Mouse (Mus musculus): ENCODE results near the gene Vmo1. TPM values are rescaled to one million over a fixed set of nuclear protein-coding genes. Genes with fewer than 3 reads are reported as not detected.
"Not testable (repeated sequence)": the region's sequence is repeated elsewhere in the genome, so short reads cannot be mapped to it uniquely, and the experiment has no call there.

Vmo1 gene
- polyA plus RNA-seq, 1 experiment = 0.30 TPM

GRCm38 (mm10) chr11:70499566-70500475 is 14.6 kb downstream of the Vmo1 start:
- TF ChIP-seq POLR2A (IDR thresholded peaks at IDR 0.05; ENCODE audit: control insufficient read depth, low read depth, low read length) = no peak
- no peak for TF ChIP-seq CTCF (IDR thresholded peaks at IDR 0.05; ENCODE audit: control insufficient read depth, insufficient read depth, insufficient replicate concordance, low read depth, low read length)
- H3K4me3 ChIP-seq (ENCODE audit: control insufficient read depth, low read depth, low read length) = no peak overlapping the region
- no peaks in the 10 kb centered on the region for H3K36me3 ChIP-seq (ENCODE audit: control insufficient read depth, insufficient read depth, low read length)
- no peak overlapping the region for H3K27ac ChIP-seq (ENCODE audit: control insufficient read depth, insufficient read depth, low read depth, low read length)
- no peaks in the 10 kb centered on the region; the same call in 1 of the 2 replicates for H3K4me1 ChIP-seq (ENCODE audit: control insufficient read depth, insufficient read depth, low read length)
- no peaks in the 10 kb centered on the region for H3K27me3 ChIP-seq (ENCODE audit: control insufficient read depth, insufficient read depth, low read length)

- Histone ChIP-seq H3K4me3 (ENCODE audit: control insufficient read depth, low read depth, low read length) (no peak overlapping the region), H3K27ac (ENCODE audit: control insufficient read depth, insufficient read depth, low read depth, low read length) (peak overlapping the region; percentile 68), H3K36me3 (ENCODE audit: control insufficient read depth, insufficient read depth, low read length) (no peaks in the 10 kb centered on the region), H3K27me3 (ENCODE audit: control insufficient read depth, insufficient read depth, low read length) (no peaks in the 10 kb centered on the region), H3K4me1 (ENCODE audit: control insufficient read depth, insufficient read depth, low read length) (no peaks in the 10 kb centered on the region)
- no peak for TF ChIP-seq CTCF (IDR thresholded peaks at IDR 0.05; ENCODE audit: control insufficient read depth, insufficient read depth, insufficient replicate concordance, low read depth, low read length)
- TF ChIP-seq POLR2A (IDR thresholded peaks at IDR 0.05; ENCODE audit: control insufficient read depth, low read depth, low read length) = no peak
Measured at GRCm38 (mm10) chr11:70489684-70490083, 24.7 kb downstream of the Vmo1 start.

- Histone ChIP-seq H3K36me3 (ENCODE audit: control insufficient read depth, insufficient read depth, low read length) (no peaks in the 10 kb centered on the region), H3K4me1 (ENCODE audit: control insufficient read depth, insufficient read depth, low read length) (no peaks in the 10 kb centered on the region), H3K27me3 (ENCODE audit: control insufficient read depth, insufficient read depth, low read length) (no peaks in the 10 kb centered on the region), H3K27ac (ENCODE audit: control insufficient read depth, insufficient read depth, low read depth, low read length) (peak overlapping the region; percentile 68), H3K4me3 (ENCODE audit: control insufficient read depth, low read depth, low read length) (no peak overlapping the region)
- TF ChIP-seq CTCF (IDR thresholded peaks at IDR 0.05; ENCODE audit: control insufficient read depth, insufficient read depth, insufficient replicate concordance, low read depth, low read length) (no peak), POLR2A (IDR thresholded peaks at IDR 0.05; ENCODE audit: control insufficient read depth, low read depth, low read length) (no peak)
Measured at GRCm38 (mm10) chr11:70489138-70489537, 25.3 kb downstream of the Vmo1 start.

GRCm38 (mm10) chr11:70487816-70488215 is 26.6 kb downstream of the Vmo1 start:
- TF ChIP-seq CTCF (IDR thresholded peaks at IDR 0.05; ENCODE audit: control insufficient read depth, insufficient read depth, insufficient replicate concordance, low read depth, low read length) = no peak
- no peak for TF ChIP-seq POLR2A (IDR thresholded peaks at IDR 0.05; ENCODE audit: control insufficient read depth, low read depth, low read length)
- H3K27me3 ChIP-seq (ENCODE audit: control insufficient read depth, insufficient read depth, low read length) = no peaks in the 10 kb centered on the region
- no peaks in the 10 kb centered on the region for H3K36me3 ChIP-seq (ENCODE audit: control insufficient read depth, insufficient read depth, low read length)
- H3K27ac ChIP-seq (ENCODE audit: control insufficient read depth, insufficient read depth, low read depth, low read length) = no peak overlapping the region
- no peaks in the 10 kb centered on the region for H3K4me1 ChIP-seq (ENCODE audit: control insufficient read depth, insufficient read depth, low read length)
- H3K4me3 ChIP-seq (ENCODE audit: control insufficient read depth, low read depth, low read length) = no peak overlapping the region

- no peaks in the 10 kb centered on the region for H3K36me3 ChIP-seq (ENCODE audit: control insufficient read depth, insufficient read depth, low read length)
- H3K27me3 ChIP-seq (ENCODE audit: control insufficient read depth, insufficient read depth, low read length) = no peaks in the 10 kb centered on the region
- H3K4me1 ChIP-seq (ENCODE audit: control insufficient read depth, insufficient read depth, low read length) = no peaks in the 10 kb centered on the region
- no peak overlapping the region for H3K4me3 ChIP-seq (ENCODE audit: control insufficient read depth, low read depth, low read length)
- TF ChIP-seq POLR2A (IDR thresholded peaks at IDR 0.05; ENCODE audit: control insufficient read depth, low read depth, low read length) = no peak
- no peak for TF ChIP-seq CTCF (IDR thresholded peaks at IDR 0.05; ENCODE audit: control insufficient read depth, insufficient read depth, insufficient replicate concordance, low read depth, low read length)
- no peak overlapping the region for H3K27ac ChIP-seq (ENCODE audit: control insufficient read depth, insufficient read depth, low read depth, low read length)
Measured at GRCm38 (mm10) chr11:70485498-70485897, 28.9 kb downstream of the Vmo1 start.

GRCm38 (mm10) chr11:70474872-70475534 is 39.4 kb downstream of the Vmo1 start:
- Histone ChIP-seq H3K27me3 (ENCODE audit: control insufficient read depth, insufficient read depth, low read length) (no peaks in the 10 kb centered on the region), H3K4me1 (ENCODE audit: control insufficient read depth, insufficient read depth, low read length) (peaks cover 7% of the 10 kb centered on the region), H3K27ac (ENCODE audit: control insufficient read depth, insufficient read depth, low read depth, low read length) (no peak overlapping the region), H3K36me3 (ENCODE audit: control insufficient read depth, insufficient read depth, low read length) (no peaks in the 10 kb centered on the region), H3K4me3 (ENCODE audit: control insufficient read depth, low read depth, low read length) (no peak overlapping the region)
- no peak for TF ChIP-seq POLR2A (IDR thresholded peaks at IDR 0.05; ENCODE audit: control insufficient read depth, low read depth, low read length)
- no peak for TF ChIP-seq CTCF (IDR thresholded peaks at IDR 0.05; ENCODE audit: control insufficient read depth, insufficient read depth, insufficient replicate concordance, low read depth, low read length)

- not testable (repeated sequence) for H3K4me3 ChIP-seq (ENCODE audit: control insufficient read depth, low read depth, low read length); H3K27me3 ChIP-seq (ENCODE audit: control insufficient read depth, insufficient read depth, low read length); H3K36me3 ChIP-seq (ENCODE audit: control insufficient read depth, insufficient read depth, low read length); H3K27ac ChIP-seq (ENCODE audit: control insufficient read depth, insufficient read depth, low read depth, low read length); H3K4me1 ChIP-seq (ENCODE audit: control insufficient read depth, insufficient read depth, low read length)
Measured at GRCm38 (mm10) chr11:70473291-70473690, 41.1 kb downstream of the Vmo1 start.

Data from testis, adult 2 months (tissue).